In genomic region chr2:26108237-26108636, GRCm38 (mm10) we compare ENCODE assay signal across 13 mouse cellular contexts.
"Had no signal": no experiment of that assay in that cellular context is flagged by ENCODE, and none has a peak within 500 bp of the region (broad histone marks: within the 10 kb centered on the region; RNA-seq: fewer than 3 reads in every experiment).

No protein-coding gene starts in this region.

- DNase-seq: layer of hippocampus, postnatal 36 days; liver, embryonic 13.5 days; lung, adult 2 months; lung, postnatal 14 days; lung, postnatal 4 days; retina, postnatal 1 day; right cerebral cortex, postnatal 25 days; spleen, adult 18-20 months; thymus, postnatal 25 days had no signal

- H3K4me1 ChIP-seq: liver, embryonic 13.5 days; stomach, embryonic 15.5 days had no signal

- H3K9me3 ChIP-seq: liver, embryonic 13.5 days; stomach, embryonic 15.5 days had no signal

- H3K36me3 ChIP-seq: liver, embryonic 13.5 days; stomach, embryonic 15.5 days had no signal

- H3K4me3 ChIP-seq: left cerebral cortex, adult 2 months; liver, embryonic 13.5 days; stomach, embryonic 15.5 days had no signal

- H3K27ac ChIP-seq: kidney, postnatal 0 days; left cerebral cortex, adult 2 months; liver, embryonic 13.5 days; stomach, embryonic 15.5 days had no signal

- H3K4me2 ChIP-seq: liver, embryonic 13.5 days; midbrain, embryonic 11.5 days; stomach, embryonic 15.5 days had no signal

- H3K27me3 ChIP-seq: stomach, embryonic 15.5 days had no signal

- H3K9ac ChIP-seq: liver, embryonic 13.5 days; stomach, embryonic 15.5 days had no signal
